Mouse (Mus musculus): ENCODE measurements around the gene 1700001C02Rik.

DNA sequence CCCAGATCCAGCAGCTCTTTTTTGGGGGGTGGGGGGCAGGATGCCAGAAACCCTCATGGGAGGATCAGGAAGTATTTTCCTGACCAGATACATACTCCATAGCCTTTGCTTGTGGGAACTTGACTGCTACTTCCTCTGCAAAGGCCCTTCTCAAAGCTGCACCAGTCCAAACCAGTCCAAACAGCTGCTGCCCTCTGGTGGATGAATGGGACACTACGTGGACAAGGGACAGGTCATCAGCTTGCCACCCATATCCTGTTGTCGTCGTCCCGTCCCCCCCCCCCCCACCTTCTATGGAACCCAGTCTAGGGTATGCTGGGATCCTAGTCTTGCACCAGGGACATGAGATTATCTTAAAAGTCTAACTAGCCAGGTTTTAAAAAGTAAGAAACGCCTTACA lies 16.5 kb downstream of the 1700001C02Rik start:
- peak; percentile 86 for TF ChIP-seq CTCF (IDR thresholded peaks at IDR 0.05; ENCODE audit: control insufficient read depth, insufficient read depth, low read length)
- no peak for TF ChIP-seq POLR2A (IDR thresholded peaks at IDR 0.05; ENCODE audit: borderline replicate concordance, control insufficient read depth, low read depth, low read length)
